Mouse (Mus musculus): ENCODE measurements around the gene Hist1h2bm.
"Not testable (repeated sequence)": the region's sequence is repeated elsewhere in the genome, so short reads cannot be mapped to it uniquely, and the experiment has no call there.

The Hist1h2bm gene

DNA sequence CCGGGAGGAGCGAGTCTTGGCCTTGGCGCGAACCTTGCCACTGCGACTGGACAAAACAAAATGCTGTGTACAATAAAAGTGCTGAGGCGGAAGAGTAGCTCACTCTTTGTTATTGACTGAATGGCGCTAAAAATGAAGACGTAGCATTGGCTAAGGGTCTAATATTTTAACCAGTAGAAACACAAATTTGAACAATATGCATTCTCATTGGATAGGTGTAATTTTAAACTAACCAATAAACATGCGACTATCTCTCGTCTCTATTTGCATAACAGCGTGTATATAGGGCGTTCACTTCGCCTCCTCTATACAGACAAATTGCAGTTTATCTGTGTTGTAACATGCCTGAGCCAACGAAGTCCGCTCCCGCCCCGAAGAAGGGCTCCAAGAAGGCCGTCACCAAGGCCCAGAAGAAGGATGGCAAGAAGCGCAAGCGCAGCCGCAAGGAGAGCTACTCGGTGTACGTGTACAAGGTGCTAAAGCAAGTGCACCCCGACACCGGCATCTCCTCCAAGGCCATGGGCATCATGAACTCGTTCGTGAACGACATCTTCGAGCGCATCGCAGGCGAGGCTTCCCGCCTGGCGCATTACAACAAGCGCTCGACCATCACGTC, at the start of gene Hist1h2bm:
Gene Hist1h2bm (plus strand): TSS at position 288 of the 616 bp plus-strand sequence.
- DNase-seq = peak; percentile 75

GRCm38 (mm10) chr13:21677305-21677704, 44.5 kb upstream of the Hist1h2bm start, which contains the start of gene Olfr1360:
Gene Olfr1360 (minus strand): TSS chr13:21677405.
- DNase-seq = no peak

GRCm38 (mm10) chr13:21697811-21698210, 24.0 kb upstream of the Hist1h2bm start, which contains the start of gene Olfr1359:
Gene Olfr1359 (plus strand): TSS chr13:21698111.
- no peak for DNase-seq

DNA sequence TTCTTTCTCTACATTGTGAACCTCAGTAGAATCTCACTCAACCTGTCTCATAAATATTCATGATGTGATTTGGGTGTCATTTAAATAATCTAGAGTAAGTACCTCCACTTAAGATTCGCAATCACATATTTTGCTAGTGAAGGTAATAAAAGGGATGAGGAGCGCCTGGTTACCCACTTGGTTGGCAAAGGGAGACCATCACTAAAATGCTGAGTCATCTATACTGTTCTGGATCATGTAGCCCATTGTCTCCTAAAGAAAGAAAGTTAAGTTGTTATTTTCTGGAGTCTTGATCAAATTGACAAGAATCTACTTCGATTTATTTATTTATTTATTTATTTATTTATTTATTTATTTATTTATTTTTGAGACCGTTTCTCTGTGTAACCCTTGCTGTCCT, 15.2 kb upstream of the Hist1h2bm start:
- DNase-seq = no peak

GRCm38 (mm10) chr13:21710031-21710711, 11.7 kb upstream of the Hist1h2bm start:
- DNase-seq = peak; percentile 96

DNA sequence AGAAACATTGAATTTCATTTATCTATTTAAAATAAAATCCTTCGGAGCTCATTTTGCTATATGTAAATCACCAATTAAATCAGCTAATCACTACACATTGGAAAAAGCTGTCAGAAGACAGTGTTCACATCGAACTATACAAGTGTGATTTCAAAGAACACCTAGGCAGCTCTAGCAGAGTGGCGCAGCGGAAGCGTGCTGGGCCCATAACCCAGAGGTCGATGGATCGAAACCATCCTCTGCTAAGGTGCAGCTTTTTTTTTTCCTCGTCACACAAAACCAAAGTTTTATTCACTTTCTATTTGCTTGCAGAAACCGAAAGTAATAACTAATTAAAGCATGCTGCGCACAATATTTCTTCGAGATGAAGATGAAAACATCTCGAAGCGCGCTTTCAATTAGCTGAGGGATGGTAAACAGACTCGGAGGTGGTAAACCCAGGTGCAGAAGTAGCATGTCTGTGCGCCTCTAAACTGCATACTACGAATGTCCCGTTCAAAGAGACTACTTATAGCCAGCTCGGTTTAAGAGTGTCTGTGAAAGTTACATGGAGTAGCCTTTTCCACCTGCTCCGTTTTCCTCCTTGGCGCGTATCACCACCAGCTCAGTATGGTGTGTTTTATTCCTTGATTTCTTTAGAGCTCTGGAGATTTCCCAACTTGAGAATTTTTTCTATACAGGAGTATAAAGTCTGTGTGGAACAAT, 10.9 kb upstream of the Hist1h2bm start:
- DNase-seq = peak; percentile 85 to 90

GRCm38 (mm10) chr13:21711698-21712097, 10.1 kb upstream of the Hist1h2bm start:
- DNase-seq = no peak

DNA sequence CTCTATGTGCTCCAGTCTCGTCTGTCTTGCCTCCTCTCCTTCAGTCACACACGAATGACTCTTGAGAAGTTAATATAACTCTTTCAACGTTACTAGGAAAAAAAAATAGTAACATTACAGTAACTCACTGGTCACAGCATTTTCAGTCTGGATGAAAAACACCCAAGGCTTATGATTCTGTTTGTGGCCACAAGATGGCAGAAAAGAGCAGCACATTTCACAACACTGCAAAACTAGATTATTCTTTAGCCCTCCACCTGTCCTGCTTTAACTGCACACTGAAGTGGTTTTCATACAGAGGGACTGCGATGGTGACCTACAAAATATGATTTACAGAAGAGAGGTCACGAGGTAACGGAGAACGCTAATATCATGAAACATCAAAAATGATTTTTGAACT, 7.1 kb upstream of the Hist1h2bm start:
- peak; percentile 68 to 77 for DNase-seq

- peak; percentile 5 to 37 for DNase-seq
Observed at GRCm38 (mm10) chr13:21715131-21715863, 6.5 kb upstream of the Hist1h2bm start.

DNA sequence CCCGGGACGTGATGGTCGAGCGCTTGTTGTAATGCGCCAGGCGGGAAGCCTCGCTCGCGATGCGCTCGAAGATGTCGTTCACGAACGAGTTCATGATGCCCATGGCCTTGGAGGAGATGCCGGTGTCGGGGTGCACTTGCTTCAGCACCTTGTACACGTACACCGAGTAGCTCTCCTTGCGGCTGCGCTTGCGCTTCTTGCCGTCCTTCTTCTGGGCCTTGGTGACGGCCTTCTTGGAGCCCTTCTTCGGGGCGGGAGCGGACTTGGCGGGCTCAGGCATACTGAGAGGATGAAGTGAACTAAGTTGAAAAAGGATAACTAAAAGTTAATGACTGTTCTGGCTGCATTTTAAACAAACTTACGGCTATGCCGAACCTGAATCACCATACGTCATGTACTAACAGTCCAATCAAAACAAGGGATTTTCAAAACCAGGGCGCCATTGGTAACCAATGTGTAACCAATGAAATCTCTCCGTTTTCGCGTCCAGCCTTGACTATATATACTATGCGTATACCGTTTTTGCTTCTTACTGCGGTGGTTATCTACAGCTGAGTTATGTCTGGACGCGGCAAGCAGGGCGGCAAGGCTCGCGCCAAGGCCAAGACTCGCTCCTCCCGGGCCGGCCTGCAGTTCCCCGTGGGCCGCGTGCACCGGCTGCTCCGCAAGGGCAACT, 5.8 kb upstream of the Hist1h2bm start, which contains the start of the genes Hist1h2bl and Hist1h2ai:
Gene Hist1h2bl (minus strand): TSS at position 280 of the 676 bp plus-strand sequence.
Gene Hist1h2ai (plus strand): TSS at position 559 of the 676 bp plus-strand sequence.
- DNase-seq = peak; percentile 86 to 89

DNA sequence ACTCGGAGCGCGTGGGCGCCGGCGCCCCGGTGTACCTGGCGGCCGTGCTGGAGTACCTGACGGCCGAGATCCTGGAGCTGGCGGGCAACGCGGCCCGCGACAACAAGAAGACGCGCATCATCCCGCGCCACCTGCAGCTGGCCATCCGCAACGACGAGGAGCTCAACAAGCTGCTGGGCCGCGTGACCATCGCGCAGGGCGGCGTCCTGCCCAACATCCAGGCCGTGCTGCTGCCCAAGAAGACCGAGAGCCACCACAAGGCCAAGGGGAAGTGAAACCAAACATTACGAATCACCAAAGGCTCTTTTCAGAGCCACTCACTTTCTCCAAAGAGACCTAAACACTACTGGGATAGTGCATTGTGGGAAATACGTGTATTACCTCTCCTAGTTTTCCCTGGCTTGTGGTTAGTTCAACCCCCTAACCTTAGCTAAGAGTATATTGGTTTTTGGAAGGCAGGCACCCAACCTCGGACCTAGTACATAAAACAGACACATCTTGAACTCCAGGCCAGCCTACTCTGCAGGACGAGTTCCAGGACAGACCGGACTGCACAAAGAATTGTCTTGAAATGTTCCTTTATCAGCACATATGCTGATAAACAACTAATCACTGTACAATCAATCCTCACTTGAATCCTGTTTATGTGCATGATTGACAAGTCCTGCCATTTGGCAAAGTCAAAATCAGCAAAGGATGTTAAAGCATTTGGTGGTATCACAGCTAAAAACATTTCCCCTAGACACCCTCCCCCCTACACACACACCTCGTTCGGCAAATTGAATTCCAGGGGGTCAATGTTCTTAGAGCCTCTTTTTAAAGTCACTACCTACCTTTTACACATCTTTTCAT, 5.1 kb upstream of the Hist1h2bm start:
- peak; percentile 10 to 39 for DNase-seq

GRCm38 (mm10) chr13:21717397-21718357, 4.2 kb upstream of the Hist1h2bm start, which contains the start of gene Hist1h3h:
Gene Hist1h3h (plus strand): TSS chr13:21717659.
- peak; percentile 90 to 91 for DNase-seq

GRCm38 (mm10) chr13:21718381-21719080, 3.3 kb upstream of the Hist1h2bm start:
- DNase-seq = no peak

DNA sequence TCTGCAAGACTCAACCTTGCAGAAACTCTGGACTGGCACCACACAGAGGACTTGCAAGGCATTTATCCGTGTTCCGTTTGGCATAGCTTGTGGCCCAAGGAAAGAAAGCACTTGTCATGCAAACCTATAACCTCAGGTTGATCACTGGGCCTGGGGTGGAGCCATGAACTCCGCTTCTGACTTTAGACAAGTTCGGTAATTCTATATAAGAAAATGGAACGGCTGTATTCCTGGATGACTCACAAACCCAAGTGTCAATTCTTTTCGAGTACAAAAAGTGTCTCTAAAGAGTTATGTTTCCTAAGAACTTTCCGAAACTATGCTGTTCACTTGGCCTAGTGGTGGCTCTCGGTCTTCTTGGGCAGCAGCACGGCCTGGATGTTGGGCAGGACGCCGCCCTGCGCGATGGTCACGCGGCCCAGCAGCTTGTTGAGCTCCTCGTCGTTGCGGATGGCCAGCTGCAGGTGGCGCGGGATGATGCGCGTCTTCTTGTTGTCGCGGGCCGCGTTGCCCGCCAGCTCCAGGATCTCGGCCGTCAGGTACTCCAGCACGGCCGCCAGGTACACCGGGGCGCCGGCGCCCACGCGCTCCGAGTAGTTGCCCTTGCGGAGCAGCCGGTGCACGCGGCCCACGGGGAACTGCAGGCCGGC, 612 bp upstream of the Hist1h2bm start:
- not testable (repeated sequence) for DNase-seq

DNA sequence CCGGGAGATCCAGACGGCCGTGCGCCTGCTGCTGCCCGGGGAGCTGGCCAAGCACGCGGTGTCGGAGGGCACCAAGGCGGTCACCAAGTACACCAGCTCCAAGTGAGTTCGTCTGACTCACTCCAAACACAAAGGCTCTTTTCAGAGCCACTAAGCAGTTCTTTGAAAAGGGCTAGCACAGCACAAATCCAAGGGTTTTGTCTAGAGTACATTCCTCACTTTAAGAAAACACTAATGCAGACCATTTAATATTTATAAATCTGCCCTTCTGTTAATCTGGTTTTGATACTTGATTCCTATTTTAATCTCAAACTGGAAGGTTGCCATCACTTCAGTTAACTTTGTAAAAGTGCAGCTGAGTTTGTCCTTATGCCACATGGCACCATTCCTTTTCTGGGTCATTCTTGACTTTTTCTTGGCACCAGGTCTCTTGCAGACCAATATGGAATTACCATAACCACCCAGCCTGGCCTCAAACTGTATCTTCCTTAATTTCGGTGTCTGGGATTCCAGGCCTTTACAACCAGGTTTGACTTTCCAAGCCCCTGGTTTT, 605 bp downstream of the Hist1h2bm start:
- DNase-seq = peak; percentile 43 to 46

DNA sequence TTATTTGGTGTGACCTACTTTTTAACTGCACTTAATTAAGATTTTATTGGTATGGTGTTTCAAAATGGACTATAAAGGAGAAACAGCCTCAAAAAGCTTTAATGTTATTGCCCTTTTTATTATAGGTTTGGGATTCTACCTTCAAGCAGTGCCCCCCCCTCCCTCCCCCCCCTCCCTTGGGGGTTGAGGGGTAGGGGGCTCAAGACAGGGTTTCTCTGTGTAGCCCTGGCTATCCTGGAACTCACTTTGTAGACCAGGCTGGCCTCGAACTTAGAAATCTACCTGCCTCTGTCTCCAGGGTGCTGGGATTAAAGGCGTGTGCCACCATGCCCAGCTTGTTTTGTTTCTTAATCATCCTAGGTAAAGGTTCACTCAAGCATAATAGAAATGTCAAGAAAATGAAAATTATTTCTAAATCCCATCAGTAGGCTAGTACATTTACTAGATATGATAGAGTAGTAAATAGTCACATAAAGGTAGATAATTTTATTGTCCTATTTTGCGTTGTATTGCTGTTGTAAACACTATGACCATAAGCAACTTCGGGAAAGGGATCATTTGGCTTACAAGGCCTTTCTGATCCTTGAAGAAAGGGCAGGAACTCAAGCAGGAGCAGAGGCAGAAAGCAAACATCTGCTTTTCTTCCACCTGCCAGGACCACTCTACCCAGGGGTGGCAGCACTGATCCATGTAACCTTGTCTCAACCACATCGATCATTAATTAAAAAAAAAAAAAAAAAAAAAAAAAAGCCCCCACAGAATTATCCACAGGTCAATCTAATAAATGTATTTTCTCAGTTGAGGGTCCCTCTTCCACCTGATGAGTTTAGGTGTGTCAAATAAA, 1.4 kb downstream of the Hist1h2bm start:
- peak in 1 of 2 experiments; percentile 12 for DNase-seq

GRCm38 (mm10) chr13:21727948-21728572, 6.2 kb downstream of the Hist1h2bm start:
- DNase-seq = no peak

Measured in cerebellum, postnatal 10 days (tissue).